Mouse (Mus musculus): ENCODE measurements around the gene Pfdn6.

GRCm38 (mm10) chr17:33969394-33969793 lies 29.3 kb upstream of the Pfdn6 start:
- TF ChIP-seq CTCF (IDR thresholded peaks at IDR 0.05; ENCODE audit: low read depth, low read length) (no peak), POLR2AphosphoS5 (IDR thresholded peaks at IDR 0.05; ENCODE audit: insufficient replicate concordance, low read depth, low read length) (no peak)
